Mouse (Mus musculus) midbrain, embryonic 15.5 days (tissue): ENCODE results near the gene Spag7. TPM values are rescaled to one million over a fixed set of nuclear protein-coding genes. Genes with fewer than 3 reads are reported as not detected.

Experiments
- ATAC-seq: fragments of 200-750 bp; cut with Nextera tagmentation; replicated peaks from 2 replicates; pipeline ENCODE4 v1.8.0; 2017; ENCODE audit warnings: moderate TSS enrichment
- H3K27ac ChIP-seq: fragments of 300-500 bp; sonication (generic); 2 replicates; pipeline ENCODE4 v1.5.1; 2015; ENCODE audit warnings: mild to moderate bottlenecking, inconsistent platforms
- H3K27me3 ChIP-seq: fragments of 300-500 bp; sonication (generic); replicated peaks from 2 replicates; pipeline ENCODE4 v1.6.1; 2015; ENCODE audit warnings: inconsistent platforms
- H3K36me3 ChIP-seq: fragments of 300-500 bp; sonication (generic); replicated peaks from 2 replicates; pipeline ENCODE4 v1.6.1; 2015; ENCODE audit warnings: inconsistent platforms
- H3K4me1 ChIP-seq: fragments of 300-500 bp; sonication (generic); 2 replicates; pipeline ENCODE4 v1.6.1; 2015; ENCODE audit warnings: inconsistent platforms
- H3K4me2 ChIP-seq: fragments of 300-500 bp; sonication (generic); 2 replicates; pipeline ENCODE4 v1.6.1; 2015; ENCODE audit warnings: inconsistent platforms, mild to moderate bottlenecking, moderate library complexity
- H3K4me3 ChIP-seq: fragments of 300-500 bp; sonication (generic); 2 replicates; pipeline ENCODE4 v1.5.1; 2015; ENCODE audit warnings: mild to moderate bottlenecking, inconsistent platforms
- H3K9ac ChIP-seq: fragments of 300-500 bp; sonication (generic); 2 replicates; pipeline ENCODE4 v1.6.1; 2015; ENCODE audit warnings: mild to moderate bottlenecking, inconsistent platforms
- H3K9me3 ChIP-seq: fragments of 300-500 bp; sonication (generic); 2 replicates; pipeline ENCODE4 v1.6.1; 2016; ENCODE audit warnings: inconsistent platforms
- WGBS: fragments of 180-500 bp; shearing (Covaris S2); methylation state at CpG from one replicate; pipeline ENCODE4 v1.1.7; 2015; ENCODE audit warnings: mixed read lengths; 5-methylcytosine and 5-hydroxymethylcytosine counted together
- polyA plus RNA-seq: library from polyadenylated mRNA; unstranded; fragments of >200 nt; fragmentation: Nextera tagmentation; extraction: Ambion mirVana; gene quantifications from 2 replicates; pipeline ENCODE4 v1.2.1, GENCODE M21; 2015

Spag7 gene
- polyA plus RNA-seq, 1 experiment from 2014 or later = 171 TPM

GRCm38 (mm10) chr11:70699051-70699450 lies 29.8 kb upstream of the Spag7 start:
- Histone ChIP-seq H3K36me3 (no peaks in the 10 kb centered on the region), H3K9ac (no peak overlapping the region), H3K4me3 (no peak overlapping the region), H3K27me3 (no peaks in the 10 kb centered on the region), H3K9me3 (no peaks in the 10 kb centered on the region), H3K27ac (no peak overlapping the region), H3K4me1 (peaks cover 24% of the 10 kb centered on the region), H3K4me2 (0 out of 2 replicates have a peak overlapping the region, but pooled peaks have one; percentile 90)
- WGBS = 75% methylated on average over 2 of the region's 2 CpGs
- no peak for ATAC-seq

DNA sequence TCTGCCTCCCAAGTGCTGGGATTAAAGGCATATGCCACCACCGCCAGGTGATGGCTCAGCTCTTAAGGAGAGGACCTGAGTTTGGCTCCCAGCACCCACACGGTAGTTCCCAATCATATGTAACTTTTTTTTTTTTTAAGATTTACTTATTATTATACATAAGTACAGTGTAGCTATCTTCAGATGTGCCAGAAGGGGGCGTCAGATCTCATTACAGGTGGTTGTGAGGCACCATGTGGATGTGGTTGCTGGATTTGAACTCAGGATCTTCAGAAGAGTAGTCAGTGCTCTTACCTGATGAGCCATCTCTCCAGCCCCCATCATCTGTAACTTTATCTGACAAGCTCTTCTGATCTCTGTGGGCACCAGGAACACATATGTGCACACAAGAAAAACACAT lies 28.2 kb upstream of the Spag7 start:
- WGBS = 71% methylated on average over 3 of the region's 3 CpGs
- H3K27ac ChIP-seq = no peak overlapping the region

GRCm38 (mm10) chr11:70693504-70693903 lies 24.3 kb upstream of the Spag7 start:
- no peak overlapping the region for H3K4me3 ChIP-seq
- 81% methylated on average over 3 of the region's 3 CpGs for WGBS
- no peak for ATAC-seq

More for the DNA sequence above, 28.2 kb upstream of the Spag7 start:
- ATAC-seq = no peak
- H3K9ac ChIP-seq = no peak overlapping the region
- no peaks in the 10 kb centered on the region for H3K36me3 ChIP-seq
- peaks cover 20% of the 10 kb centered on the region for H3K4me1 ChIP-seq
- no peak overlapping the region for H3K4me3 ChIP-seq
- no peaks in the 10 kb centered on the region for H3K9me3 ChIP-seq
- H3K4me2 ChIP-seq = no peak overlapping the region
- H3K27me3 ChIP-seq = no peaks in the 10 kb centered on the region

GRCm38 (mm10) chr11:70689578-70689977 lies 20.4 kb upstream of the Spag7 start:
- no peak overlapping the region for H3K9ac ChIP-seq
- no peak overlapping the region for H3K4me2 ChIP-seq
- no peak overlapping the region for H3K27ac ChIP-seq
- peaks cover 7% of the 10 kb centered on the region; the same call in 1 of the 2 replicates for H3K36me3 ChIP-seq
- 47% methylated on average over 4 of the region's 4 CpGs for WGBS
- peaks cover 28% of the 10 kb centered on the region for H3K4me1 ChIP-seq
- no peak overlapping the region for H3K4me3 ChIP-seq
- H3K27me3 ChIP-seq = no peaks in the 10 kb centered on the region
- no peak for ATAC-seq
- no peaks in the 10 kb centered on the region for H3K9me3 ChIP-seq

More at GRCm38 (mm10) chr11:70693504-70693903, 24.3 kb upstream of the Spag7 start:
- Histone ChIP-seq H3K27me3 (no peaks in the 10 kb centered on the region), H3K4me2 (no peak overlapping the region), H3K36me3 (no peaks in the 10 kb centered on the region), H3K4me1 (peaks cover 8% of the 10 kb centered on the region), H3K9ac (no peak overlapping the region), H3K27ac (no peak overlapping the region), H3K9me3 (no peaks in the 10 kb centered on the region)

DNA sequence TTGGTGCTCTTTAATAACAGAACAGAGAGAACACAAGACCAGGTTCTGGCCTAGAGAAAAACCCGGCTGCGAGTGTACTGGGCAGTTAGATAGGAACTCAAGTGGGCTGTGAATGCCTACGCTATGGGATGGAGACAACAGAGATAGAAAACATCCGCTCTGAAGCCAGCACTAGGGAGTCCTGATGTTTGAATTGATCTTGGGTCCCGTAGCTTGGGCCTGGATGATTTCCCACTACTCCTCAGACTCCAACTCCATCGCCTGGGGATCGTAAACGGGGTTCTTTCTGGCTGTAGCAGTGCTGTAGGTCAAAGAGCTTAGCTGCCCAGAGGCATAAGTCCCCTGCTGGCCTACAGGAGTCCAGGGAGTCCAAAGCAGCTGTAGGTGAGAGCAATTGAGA lies 19.2 kb upstream of the Spag7 start:
- 10% methylated on average over 8 of the region's 8 CpGs for WGBS

DNA sequence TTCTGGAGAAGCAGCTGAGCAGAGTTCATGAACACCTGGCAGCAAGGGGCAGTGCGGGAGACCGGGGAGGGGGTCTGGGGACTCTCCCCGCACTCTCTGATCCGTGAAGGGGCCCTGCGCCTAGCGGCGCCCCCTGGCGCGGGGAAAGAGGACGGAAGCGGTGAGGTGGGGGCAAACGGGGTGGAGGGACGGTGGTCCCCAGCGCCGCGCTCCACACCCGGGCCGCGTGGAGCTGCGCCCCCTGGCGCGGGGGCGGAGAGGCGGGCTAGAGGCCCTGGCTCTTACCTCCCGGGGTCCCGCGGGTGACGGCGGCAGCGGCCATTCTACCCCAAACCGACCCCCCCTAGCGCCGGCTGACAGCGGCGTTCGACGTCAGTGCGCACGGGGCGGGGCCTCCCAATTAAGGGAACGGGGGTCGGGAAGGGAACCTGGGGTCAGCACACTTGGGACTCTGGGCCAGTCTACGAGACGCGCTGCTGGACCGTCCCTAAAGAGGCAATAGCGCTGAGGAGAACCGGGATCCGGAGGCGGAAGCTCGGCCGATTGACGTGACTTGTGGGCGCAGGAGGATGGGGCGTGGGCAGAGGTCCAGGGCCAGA lies 18.5 kb upstream of the Spag7 start, which contains the start of gene Camta2:
Camta2 (minus strand) TSS at position 505 of the 599 bp plus-strand sequence.
- peak; percentile 84 for ATAC-seq
- peak within 1 kb of the TSS; percentile 86 for H3K9ac ChIP-seq
- under 1% methylated on average over 53 of the region's 55 CpGs for WGBS
- peak within 1 kb of the TSS; percentile 84 for H3K4me3 ChIP-seq
- H3K27me3 ChIP-seq = no peaks in the 10 kb centered on the region
- peak within 1 kb of the TSS; percentile 87 for H3K4me2 ChIP-seq
- no peaks in the 10 kb centered on the region for H3K9me3 ChIP-seq
- peaks cover 11% of the 10 kb centered on the region for H3K36me3 ChIP-seq
- H3K4me1 ChIP-seq = peaks cover 28% of the 10 kb centered on the region
- peak within 1 kb of the TSS; percentile 86 for H3K27ac ChIP-seq

More for the DNA sequence above, 19.2 kb upstream of the Spag7 start:
- Histone ChIP-seq H3K27me3 (no peaks in the 10 kb centered on the region), H3K4me2 (peak overlapping the region; percentile 87), H3K27ac (peak overlapping the region; percentile 86), H3K36me3 (peaks cover 11% of the 10 kb centered on the region), H3K9me3 (no peaks in the 10 kb centered on the region), H3K9ac (peak overlapping the region; percentile 86), H3K4me3 (peak overlapping the region; percentile 84), H3K4me1 (peaks cover 28% of the 10 kb centered on the region)
- ATAC-seq = no peak

- Histone ChIP-seq H3K9me3 (no peaks in the 10 kb centered on the region), H3K4me1 (peaks cover 34% of the 10 kb centered on the region), H3K4me2 (peak overlapping the region; percentile 87), H3K27ac (peak overlapping the region; percentile 86), H3K27me3 (no peaks in the 10 kb centered on the region), H3K36me3 (peaks cover 11% of the 10 kb centered on the region), H3K4me3 (peak overlapping the region; percentile 84), H3K9ac (peak overlapping the region; percentile 86)
- WGBS = 5% methylated on average over 16 of the region's 16 CpGs
- peak; percentile 62 for ATAC-seq
These were observed 17.8 kb upstream of the Spag7 start for GRCm38 (mm10) chr11:70686901-70687566.

DNA sequence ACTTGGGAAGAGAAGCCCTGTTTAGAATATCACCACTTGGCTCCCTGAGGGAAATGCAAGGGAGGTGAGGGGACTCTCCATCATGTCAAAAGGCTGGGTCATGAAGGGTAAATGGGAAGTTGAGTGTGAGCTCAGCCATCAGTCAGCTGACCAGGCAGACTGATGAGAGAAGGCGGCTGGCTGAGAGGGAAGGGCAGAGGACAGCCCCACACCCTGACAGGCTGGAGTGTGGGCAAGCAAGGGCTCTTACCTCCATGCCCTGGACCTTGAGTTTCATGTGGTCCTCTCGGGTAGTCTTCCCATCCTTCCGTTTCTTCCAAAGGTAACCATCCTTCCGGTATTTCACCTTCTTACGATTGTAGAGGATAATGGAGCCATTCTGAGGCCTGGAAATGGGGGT lies 14.4 kb upstream of the Spag7 start:
- H3K27me3 ChIP-seq = no peaks in the 10 kb centered on the region
- H3K36me3 ChIP-seq = peaks cover 25% of the 10 kb centered on the region
- ATAC-seq = no peak

GRCm38 (mm10) chr11:70681897-70682581 lies 12.8 kb upstream of the Spag7 start:
- Histone ChIP-seq H3K27me3 (no peaks in the 10 kb centered on the region), H3K36me3 (peaks cover 29% of the 10 kb centered on the region), H3K4me2 (no peak overlapping the region), H3K9me3 (no peaks in the 10 kb centered on the region), H3K4me3 (no peak overlapping the region), H3K27ac (peak overlapping the region; percentile 51), H3K4me1 (peaks cover 21% of the 10 kb centered on the region), H3K9ac (no peak overlapping the region)
- 14% methylated on average over 11 of the region's 11 CpGs for WGBS
- ATAC-seq = peak; percentile 66

More for the DNA sequence above, 14.4 kb upstream of the Spag7 start:
- WGBS = 92% methylated on average over 5 of the region's 5 CpGs
- Histone ChIP-seq H3K9ac (no peak overlapping the region), H3K27ac (no peak overlapping the region), H3K4me3 (no peak overlapping the region), H3K4me2 (no peak overlapping the region), H3K9me3 (no peaks in the 10 kb centered on the region), H3K4me1 (peaks cover 29% of the 10 kb centered on the region)

DNA sequence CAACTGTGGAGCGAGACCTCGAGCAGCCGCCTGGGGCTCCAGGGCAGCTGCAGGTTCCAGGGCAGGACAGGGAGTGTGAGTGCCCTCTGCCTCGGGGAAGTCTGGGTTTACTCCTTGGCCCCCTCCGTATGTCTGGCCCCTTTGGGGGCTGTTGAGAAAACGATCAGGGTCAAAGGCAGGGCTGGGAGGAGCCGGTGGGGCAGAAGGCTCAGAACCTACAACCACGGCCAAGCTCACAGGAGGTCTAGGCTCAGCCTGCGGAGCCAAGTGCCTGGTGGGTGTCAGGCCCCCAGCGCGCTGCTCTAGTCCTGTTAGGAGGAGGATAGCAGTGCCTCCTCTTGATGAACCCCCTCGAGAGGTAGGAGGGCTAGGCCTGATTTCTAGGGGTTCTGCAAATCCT lies 12.0 kb upstream of the Spag7 start:
- Histone ChIP-seq H3K27me3 (no peaks in the 10 kb centered on the region), H3K36me3 (peaks cover 37% of the 10 kb centered on the region)
- no peak for ATAC-seq

GRCm38 (mm10) chr11:70679894-70680293 lies 10.7 kb upstream of the Spag7 start:
- Histone ChIP-seq H3K9ac (no peak overlapping the region), H3K36me3 (peaks cover 36% of the 10 kb centered on the region), H3K4me2 (no peak overlapping the region), H3K27ac (no peak overlapping the region), H3K4me3 (no peak overlapping the region), H3K9me3 (no peaks in the 10 kb centered on the region), H3K4me1 (peaks cover 8% of the 10 kb centered on the region), H3K27me3 (no peaks in the 10 kb centered on the region)
- ATAC-seq = no peak
- 89% methylated on average over 8 of the region's 8 CpGs for WGBS

More for the DNA sequence above, 12.0 kb upstream of the Spag7 start:
- Histone ChIP-seq H3K4me3 (no peak overlapping the region), H3K4me1 (peaks cover 13% of the 10 kb centered on the region), H3K9me3 (no peaks in the 10 kb centered on the region), H3K4me2 (no peak overlapping the region), H3K27ac (no peak overlapping the region; the same call in 1 of the 2 replicates), H3K9ac (no peak overlapping the region)
- WGBS = 70% methylated on average over 12 of the region's 12 CpGs

- H3K27me3 ChIP-seq = no peaks in the 10 kb centered on the region
- ATAC-seq = no peak
- peaks cover 35% of the 10 kb centered on the region for H3K36me3 ChIP-seq
- H3K4me3 ChIP-seq = no peak overlapping the region
- H3K4me2 ChIP-seq = no peak overlapping the region
- peaks cover 8% of the 10 kb centered on the region for H3K4me1 ChIP-seq
- WGBS = 97% methylated on average over 8 of the region's 8 CpGs
- H3K27ac ChIP-seq = no peak overlapping the region
- no peak overlapping the region for H3K9ac ChIP-seq
- H3K9me3 ChIP-seq = no peaks in the 10 kb centered on the region
These were observed 10.1 kb upstream of the Spag7 start for GRCm38 (mm10) chr11:70679361-70679760.
